Mouse (Mus musculus) left cerebral cortex, postnatal 25 days (tissue): ENCODE measurements around the gene Prkch. TPM values are rescaled to one million over a fixed set of nuclear protein-coding genes. Genes with fewer than 3 reads are reported as not detected.

ENCODE experiments used
- DNase-seq, 2 experiments: peaks; one replicate each; pipeline ENCODE4 v3.0.0; 2022; ENCODE audit warnings: low spot score in 2 of 2, mixed read lengths in 1 of 2
- intact Hi-C: fragments of 180-260 bp; cut with DNase I; formaldehyde crosslinking; loops from one replicate; pipeline ENCODE4 v1.15.1; 2025
- total RNA-seq, 2 experiments: library from RNA; stranded (reverse); gene quantifications; 2 replicates each; pipeline ENCODE4 v1.2.3; 2021

The Prkch gene
- total RNA-seq, 2 experiments from 2014 or later = 3.5 to 9.3 TPM

- intact Hi-C loops = no loop called here
- DNase-seq = no peak
These were observed 222.6 kb downstream of the Prkch start for GRCm38 (mm10) chr12:73807228-73807627.

DNA sequence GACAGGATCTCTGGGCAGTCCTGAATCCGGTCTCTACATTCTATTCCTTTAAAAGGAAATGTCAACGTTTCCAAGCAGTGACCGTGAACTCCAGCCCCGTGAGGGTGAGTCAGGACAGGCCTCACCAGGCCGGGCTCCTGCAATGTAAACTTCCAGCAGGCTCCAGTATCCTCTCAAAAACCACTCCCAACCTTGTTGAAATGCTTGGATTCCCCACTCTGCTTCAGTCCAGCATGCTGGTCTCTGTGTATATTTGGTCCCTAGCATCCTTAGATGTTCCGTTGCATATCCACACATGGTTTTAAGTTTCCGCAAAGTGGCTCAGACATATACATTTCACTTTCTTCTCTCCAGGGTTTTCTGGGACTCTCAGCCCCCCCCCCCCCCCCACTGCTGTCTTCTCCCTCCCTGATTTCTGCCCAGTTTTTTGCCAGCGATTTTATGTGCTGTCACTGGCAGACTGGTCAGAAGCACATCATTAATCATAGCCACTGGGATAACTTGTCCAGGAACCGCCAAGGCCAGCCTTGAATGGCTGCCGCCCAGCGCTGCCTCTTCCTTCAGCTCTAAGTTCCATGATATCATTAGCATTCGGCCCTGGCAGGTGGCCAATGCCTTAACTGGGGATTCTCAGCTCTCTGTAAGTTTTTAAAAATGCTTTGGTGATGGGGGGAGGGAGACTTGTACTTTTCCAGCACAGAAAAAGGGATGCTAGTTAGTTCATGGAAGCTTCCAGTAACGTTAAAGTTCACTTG lies 225.6 kb downstream of the Prkch start:
- intact Hi-C loops = no loop called here
- DNase-seq = peak; percentile 34 to 65

- no peak for DNase-seq
- intact Hi-C loops = no loop called here
These were observed 226.3 kb downstream of the Prkch start for GRCm38 (mm10) chr12:73810903-73811302.

DNA sequence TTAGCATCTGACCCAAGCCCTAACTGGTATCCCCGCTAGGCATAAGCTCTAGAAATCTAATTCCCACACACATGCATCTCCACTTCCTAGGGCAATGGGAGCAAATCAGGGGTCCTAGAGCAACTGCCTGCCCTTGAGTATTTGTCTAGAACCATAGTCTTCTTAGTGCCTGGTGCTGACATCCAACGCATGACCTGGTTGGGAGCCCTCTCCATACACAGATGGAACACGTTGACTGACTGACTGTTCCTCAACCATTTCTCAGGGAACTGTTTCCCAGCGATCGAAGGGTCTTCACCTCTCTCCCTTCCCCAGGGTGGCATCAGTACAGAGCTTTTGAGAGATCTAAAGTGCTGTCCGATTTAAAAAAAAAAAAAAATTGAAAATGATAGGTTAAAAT lies 227.6 kb downstream of the Prkch start:
- DNase-seq = no peak
- intact Hi-C loops = no loop called here

DNA sequence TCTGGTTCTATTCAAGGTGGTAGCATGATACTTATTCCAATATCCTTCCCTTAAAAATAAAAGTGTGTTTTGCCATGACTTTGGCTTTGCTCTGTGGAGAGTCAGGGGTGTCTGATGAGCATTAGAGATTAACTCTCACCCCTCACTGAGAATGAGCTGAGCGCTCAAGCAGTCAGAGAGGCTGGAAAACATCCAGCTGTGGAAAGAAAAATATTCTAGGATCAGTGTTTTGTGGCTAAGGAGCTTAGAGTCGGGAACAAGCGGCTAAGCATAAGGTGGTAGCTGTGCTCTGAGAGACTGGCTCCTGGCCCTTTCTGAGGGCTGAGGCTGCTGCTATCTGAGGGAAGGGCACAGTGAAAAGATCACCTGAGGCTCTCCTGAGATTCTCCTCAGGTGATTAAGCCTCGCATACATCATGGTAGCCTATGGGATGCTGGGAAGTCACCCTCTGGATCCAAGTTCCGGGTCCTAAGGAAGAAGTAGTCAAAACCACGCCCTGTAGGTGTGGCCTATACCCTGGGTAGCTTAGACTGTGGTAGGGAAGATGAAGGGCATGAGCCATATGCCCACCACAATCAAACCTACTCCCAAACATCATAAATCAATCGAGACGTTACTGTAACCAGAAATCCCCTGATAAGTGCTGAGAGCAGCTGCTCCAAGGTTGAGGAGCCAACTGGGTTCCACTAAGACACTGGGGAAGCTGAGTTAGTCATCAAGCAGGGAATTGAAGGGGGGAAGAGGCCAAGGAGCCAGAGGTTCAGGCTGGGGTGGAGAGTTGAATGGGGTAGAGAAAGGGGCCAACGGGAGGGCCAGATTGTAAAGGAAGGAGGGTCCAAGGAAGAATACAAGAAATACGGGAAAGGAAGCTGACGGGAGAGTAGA lies 228.7 kb downstream of the Prkch start:
- DNase-seq = no peak
- intact Hi-C loops = no loop called here

DNA sequence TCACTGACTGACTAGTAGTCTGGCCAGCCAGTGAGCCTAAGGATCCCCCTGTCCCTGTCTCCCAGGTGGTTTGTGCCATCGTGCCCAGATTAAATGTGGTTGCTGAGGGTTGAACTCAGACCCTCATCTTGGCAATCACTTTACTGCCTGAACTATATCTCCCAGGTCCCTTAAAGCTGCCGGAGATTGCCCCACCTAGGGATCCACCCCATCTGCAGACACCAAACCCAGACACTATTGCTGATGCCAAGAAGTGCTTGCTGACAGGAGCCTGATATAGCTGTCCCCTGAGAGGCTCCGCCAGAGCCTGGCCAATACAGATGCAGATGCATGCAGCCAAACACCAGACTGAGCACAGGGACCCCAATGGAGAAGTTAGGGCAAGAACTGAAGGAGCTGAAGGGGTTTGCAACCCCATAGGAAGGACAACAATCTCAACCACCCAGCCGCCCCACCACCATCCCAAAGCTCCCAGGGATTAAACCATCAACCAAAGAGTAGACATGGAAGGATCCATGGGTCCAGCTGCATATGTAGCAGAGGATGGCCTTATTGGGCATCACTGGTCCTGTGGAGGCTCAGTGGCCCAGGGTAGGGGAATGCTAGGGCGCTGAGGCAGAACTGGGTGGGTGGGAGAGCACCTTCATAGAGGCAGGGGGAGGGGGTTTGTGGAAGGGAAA lies 229.6 kb downstream of the Prkch start:
- no peak for DNase-seq
- intact Hi-C loops = no loop called here

DNA sequence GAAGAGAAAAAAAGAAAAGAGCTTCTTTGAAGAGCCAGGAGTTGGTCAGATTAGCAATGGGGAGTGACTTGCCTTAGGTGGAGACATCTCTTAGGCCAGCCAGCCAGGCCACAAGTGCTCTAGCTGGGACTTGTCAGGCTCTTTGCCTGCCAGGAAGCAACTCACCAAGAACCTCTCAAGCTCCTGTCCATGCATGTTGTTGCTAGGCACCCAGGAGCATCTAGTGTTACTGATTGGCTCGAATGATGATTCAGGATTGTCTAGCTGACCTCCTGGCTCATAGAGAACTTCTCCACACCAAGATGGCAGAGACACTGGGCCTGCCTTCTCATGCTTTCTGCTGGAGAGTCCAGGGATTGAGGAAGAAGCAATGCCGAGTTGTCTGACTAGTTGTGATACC lies 230.3 kb downstream of the Prkch start:
- DNase-seq = no peak
- intact Hi-C loops = no loop called here

- intact Hi-C loops = no loop called here
- no peak for DNase-seq
These were observed 230.9 kb downstream of the Prkch start for GRCm38 (mm10) chr12:73815463-73815862.

DNA sequence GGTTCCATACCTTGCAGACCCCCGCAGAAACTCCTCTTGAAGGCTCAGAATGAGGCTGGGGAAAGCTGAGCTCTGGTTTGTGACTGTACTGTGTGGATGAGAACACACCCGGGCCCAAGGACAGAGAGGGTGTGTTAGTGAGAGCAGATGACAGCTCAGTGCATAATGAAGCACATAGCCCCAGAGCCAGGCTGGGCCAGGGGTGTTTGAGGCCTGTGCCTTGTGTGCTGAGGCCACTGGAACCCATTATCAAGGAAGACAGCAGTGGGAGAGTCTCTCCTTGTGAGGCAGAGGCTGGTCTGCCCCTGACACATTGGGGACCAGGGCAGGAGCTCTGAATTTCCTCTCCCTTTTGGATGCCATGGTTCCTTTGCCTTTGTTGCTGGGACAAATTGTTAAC lies 231.3 kb downstream of the Prkch start:
- intact Hi-C loops = no loop called here
- no peak for DNase-seq

- no peak for DNase-seq
- intact Hi-C loops = no loop called here
These were observed 232.3 kb downstream of the Prkch start for GRCm38 (mm10) chr12:73816866-73817265.

- intact Hi-C loops = no loop called here
- no peak for DNase-seq
These were observed 234.2 kb downstream of the Prkch start for GRCm38 (mm10) chr12:73818801-73819200.

DNA sequence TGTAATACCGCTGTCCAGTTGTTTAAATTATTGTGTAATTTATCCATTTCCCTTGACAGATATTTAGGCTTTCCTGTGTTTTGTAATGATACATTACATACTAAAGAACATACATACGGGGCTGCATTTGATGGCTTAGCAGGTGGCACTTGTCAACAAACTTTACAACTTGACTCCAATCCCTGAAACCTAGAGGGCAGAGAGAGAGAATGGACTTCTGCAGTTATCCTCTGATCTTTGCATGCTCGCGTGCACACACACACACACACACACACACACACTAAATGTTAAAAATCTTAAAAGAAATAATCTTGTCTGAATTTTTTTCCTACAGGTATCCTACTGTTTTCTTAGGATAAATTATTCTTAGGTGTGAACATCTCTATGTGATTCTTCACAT lies 236.6 kb downstream of the Prkch start:
- intact Hi-C loops = no loop called here
- DNase-seq = no peak

DNA sequence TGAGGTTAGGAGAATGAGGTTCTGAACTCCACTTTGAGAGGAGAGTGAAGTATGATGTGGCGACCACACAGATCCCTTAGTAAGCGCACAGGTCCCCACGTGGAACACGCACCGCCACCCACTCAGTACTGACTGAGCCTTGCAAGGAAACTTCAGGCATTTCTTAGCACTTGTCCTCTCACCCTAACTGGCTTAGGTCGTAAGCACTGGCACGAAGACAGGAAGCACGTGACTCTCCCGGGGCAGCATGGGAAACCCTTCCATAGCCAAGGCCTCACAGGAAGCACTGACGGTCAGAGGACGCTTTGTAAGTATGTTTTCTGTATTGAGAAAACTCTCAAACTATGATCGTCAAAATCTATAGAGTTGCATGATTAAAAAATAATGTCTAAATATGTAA lies 237.7 kb downstream of the Prkch start:
- DNase-seq = no peak
- intact Hi-C loops = no loop called here

- no peak for DNase-seq
- intact Hi-C loops = no loop called here
These were observed 240.2 kb downstream of the Prkch start for GRCm38 (mm10) chr12:73824828-73825227.

Other genes with a start within 250 kb of the Prkch start
- gene Tmem30b, start 38.4 kb upstream of the Prkch start, total RNA-seq = not detected